Mouse (Mus musculus): ENCODE measurements around the gene Hdac9.

Gene Hdac9

DNA sequence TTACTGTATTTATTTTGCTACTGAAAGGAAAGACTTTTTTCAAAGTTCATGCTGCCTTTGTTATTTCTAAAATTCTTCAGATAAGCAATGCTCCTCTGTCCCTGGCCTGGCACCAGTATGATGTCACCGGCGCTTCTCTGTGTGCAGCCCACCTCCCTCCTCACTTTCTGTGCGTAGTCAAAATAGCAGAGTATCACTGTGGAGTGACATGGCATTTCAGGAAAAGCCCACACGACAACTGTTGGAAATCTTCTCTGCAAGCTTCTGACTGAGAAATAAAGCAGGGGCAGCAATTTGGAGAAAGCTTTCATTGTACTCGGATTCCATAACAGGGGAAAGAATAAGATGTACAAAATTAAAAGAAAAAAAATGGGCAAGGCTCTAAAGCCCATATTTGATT, 302.1 kb downstream of the Hdac9 start:
- DNase-seq (ENCODE audit: low read depth, low spot score): no peak

GRCm38 (mm10) chr12:34612511-34612910, 304.4 kb downstream of the Hdac9 start:
- no peak for DNase-seq (ENCODE audit: low read depth, low spot score)

GRCm38 (mm10) chr12:34604521-34604920, 312.4 kb downstream of the Hdac9 start:
- no peak for DNase-seq (ENCODE audit: low read depth, low spot score)

- no peak for DNase-seq (ENCODE audit: low read depth, low spot score)
Measured at GRCm38 (mm10) chr12:34594167-34594793, 322.6 kb downstream of the Hdac9 start.

GRCm38 (mm10) chr12:34587171-34587570, 329.7 kb downstream of the Hdac9 start:
- DNase-seq (ENCODE audit: low read depth, low spot score): no peak

GRCm38 (mm10) chr12:34582522-34582921, 334.4 kb downstream of the Hdac9 start:
- DNase-seq (ENCODE audit: low read depth, low spot score): no peak

DNA sequence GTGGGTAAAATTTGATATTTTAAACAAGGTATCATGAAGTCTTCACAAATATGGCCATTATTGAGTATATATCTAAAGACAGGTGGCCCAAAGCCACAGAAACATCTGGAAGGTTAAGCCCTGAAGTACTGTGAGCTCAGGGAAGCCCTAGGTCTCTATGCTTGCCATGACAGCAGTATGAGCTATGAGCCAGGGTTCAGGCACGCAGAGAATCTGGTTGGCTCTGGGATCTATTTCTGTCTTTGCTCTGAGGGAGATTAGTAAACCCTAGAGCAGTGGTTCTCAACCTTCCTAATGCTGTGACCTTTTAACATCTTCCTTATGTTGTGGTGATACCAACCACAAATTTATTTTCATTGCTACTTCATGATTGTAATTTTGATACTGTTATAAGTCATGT, 337.7 kb downstream of the Hdac9 start:
- DNase-seq (ENCODE audit: low read depth, low spot score): no peak

- DNase-seq (ENCODE audit: low read depth, low spot score): no peak
Measured at GRCm38 (mm10) chr12:34571069-34571468, 345.8 kb downstream of the Hdac9 start.

GRCm38 (mm10) chr12:34569472-34569871, 347.4 kb downstream of the Hdac9 start:
- no peak for DNase-seq (ENCODE audit: low read depth, low spot score)

DNA sequence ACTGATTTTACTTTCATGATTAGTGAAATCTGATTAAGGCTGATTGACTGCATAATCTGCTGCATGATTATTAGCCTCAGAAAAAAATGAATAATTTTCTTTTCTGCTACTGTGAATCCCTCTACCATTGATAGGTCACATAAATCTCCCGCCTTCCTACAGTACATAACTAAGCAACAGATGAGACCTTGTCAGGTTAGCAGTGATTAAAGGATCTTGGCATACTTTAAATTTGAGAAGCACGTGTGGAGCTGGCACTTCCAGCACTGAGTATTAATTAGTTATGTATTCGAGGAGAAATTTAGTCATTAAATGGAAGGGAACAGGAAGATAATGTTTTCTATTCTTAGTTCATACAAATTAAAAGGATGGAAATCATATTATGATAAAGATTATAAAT, 347.8 kb downstream of the Hdac9 start:
- DNase-seq (ENCODE audit: low read depth, low spot score): no peak

DNA sequence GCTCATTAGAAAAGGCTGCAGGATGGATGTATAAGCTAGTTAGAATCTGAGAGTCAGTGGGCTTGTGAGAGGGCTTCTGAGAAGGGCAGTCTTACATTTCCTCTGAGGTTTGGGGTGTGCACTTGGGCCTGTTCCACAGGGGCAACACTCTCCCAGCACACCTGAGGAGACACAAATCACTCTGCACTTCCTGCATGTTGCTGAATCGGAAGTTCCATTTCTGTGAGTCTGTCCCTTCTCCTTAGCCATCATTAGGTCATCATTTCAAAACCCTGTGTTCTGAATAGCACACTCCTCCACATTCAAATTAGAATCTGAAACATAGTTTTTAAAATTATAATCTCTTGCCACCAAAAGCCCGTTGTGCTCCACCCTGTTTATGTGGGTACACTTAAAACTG, 354.6 kb downstream of the Hdac9 start:
- DNase-seq (ENCODE audit: low read depth, low spot score): no peak

GRCm38 (mm10) chr12:34559001-34559400, 357.9 kb downstream of the Hdac9 start:
- DNase-seq (ENCODE audit: low read depth, low spot score): no peak

GRCm38 (mm10) chr12:34554803-34555202, 362.1 kb downstream of the Hdac9 start:
- no peak for DNase-seq (ENCODE audit: low read depth, low spot score)

GRCm38 (mm10) chr12:34550268-34550667, 366.6 kb downstream of the Hdac9 start:
- no peak for DNase-seq (ENCODE audit: low read depth, low spot score)

DNA sequence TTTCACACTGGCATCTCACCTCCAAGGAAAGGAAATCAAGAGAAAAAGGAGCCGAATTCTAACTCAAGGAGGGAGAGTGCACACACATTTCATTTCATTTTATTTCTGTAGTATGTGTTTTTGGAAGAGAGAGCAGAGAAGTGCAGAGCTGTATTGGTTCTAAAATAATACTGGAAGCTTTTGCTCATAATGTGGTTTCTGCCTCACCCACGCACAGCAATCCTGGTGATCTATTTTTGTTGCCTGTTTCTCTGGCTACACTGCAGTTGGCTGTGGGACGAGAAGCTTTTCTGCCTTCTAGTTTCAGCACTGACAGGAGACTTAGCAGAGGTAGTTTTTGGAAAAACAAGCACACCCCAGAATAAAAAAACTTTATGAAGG, 387.7 kb downstream of the Hdac9 start:
- no peak for DNase-seq (ENCODE audit: low read depth, low spot score)

DNA sequence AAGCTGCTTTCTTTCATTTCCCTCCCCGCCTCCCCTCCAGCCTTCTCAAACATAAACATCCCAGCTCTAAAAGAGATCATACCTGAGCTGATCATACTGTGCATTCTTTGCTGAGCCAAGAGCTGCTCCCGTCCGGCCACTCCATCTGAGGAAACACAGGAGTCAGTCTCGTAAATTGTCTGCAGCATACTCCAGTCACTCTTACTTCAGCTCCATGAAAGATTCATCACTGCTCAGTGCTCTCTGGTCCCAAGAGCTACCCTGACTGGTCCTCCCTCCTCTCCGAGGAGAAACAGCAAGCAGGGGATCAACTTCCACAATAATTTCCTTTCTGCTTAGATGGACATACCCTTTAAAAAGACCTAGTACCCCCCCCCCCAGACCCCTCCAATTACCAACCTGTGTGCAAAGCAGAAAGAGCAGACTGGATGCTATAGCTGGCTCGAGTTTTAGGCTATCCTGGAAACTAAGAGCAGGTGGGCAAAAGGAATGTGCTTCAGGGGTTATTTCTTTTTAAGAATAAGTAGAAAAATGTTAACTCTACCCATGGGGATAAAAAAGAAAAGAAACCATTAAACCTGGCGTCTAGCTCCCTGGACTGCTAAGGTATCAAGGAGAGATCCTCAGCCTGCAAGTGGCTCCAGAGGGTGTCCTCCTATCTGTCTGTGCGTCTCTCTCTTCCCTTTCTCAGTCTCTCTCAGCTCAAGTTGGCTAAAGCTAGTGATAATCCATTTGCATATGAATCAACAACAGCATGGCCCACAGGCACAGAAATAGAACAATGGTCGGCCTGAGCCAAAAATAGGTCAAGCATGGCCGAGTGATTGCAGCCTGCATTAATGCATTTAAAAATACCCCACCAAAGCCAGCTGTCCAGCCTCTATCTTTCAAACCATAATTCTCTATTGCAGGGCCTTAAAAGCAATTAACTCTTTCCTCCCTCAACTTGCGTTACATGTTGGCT, 388.4 kb downstream of the Hdac9 start:
- DNase-seq (ENCODE audit: low read depth, low spot score): no peak

- DNase-seq (ENCODE audit: low read depth, low spot score): no peak
Measured at GRCm38 (mm10) chr12:34527761-34528160, 389.1 kb downstream of the Hdac9 start.

DNA sequence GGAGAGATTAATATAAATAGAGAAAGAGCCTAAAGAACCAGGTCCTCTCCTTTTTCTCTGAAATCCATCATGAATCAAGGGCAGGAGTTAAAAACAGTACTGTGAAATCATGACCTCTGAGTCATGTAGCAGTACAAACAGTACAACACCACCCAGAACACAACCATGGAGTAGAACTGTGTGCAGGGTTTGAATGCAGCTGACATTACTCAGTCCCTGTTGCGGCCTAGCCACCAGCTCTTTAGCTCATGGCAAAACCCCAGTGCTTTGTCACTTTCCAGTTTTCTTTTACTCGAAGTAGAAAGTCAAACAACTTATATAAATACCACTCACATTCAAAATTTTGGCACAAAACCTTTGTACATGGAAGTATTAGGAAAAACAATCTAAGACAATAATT, 395.4 kb downstream of the Hdac9 start:
- no peak for DNase-seq (ENCODE audit: low read depth, low spot score)

DNA sequence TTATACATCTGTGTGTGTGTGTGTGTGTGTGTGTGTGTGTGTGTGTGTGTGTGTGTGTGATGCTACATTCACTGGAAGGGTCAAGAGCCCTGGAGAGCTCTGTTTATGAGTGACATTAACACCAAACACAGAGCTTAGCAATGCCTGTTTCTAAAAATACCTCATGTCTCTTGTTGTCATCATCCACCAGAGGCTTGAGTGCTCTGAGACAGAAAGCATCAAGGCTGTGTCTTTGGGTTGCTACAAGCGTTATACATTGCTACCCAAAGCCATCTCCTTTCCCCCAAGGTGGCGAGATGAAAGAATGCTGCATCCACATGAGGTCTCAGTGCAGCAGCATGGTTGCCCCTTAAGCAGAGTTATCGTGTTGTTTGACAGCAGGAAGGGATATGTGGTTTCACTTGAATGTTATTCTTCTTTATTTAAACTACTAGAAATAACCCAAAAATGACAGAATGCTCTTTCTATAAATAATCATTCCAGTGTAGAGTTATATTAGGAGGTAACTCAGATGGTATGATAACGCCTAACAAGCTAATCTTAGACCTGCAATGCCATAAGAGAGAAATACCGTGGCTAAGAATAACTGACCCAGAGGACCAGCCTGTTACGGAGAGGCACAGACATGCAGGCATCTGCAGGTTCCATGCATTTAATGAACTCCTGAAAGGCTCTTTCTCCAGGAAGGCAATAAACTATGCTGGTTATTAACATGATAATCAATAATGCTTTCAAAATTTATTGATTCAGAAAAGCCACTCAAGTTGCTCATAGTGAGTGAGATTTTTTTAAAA, 399.9 kb downstream of the Hdac9 start:
- no peak for DNase-seq (ENCODE audit: low read depth, low spot score)

DNA sequence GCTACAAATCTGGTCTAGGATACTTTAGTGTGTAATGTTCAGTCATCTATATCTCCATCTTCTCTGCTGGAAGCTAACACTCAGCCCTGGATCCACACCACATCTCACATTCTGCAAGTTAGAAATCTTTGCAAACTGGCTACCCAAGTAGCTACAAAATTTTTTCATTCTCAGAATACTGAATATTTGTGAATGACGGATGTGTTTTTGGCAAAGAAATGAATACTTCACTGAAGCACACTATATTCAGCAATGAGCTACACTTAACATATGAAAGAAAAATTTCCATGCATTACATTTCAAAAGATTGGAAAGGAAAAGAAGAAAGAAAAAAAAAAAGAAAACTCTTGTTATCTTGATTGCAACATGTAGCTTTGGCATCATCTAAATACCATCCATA, 410.6 kb downstream of the Hdac9 start:
- no peak for DNase-seq (ENCODE audit: low read depth, low spot score)

DNA sequence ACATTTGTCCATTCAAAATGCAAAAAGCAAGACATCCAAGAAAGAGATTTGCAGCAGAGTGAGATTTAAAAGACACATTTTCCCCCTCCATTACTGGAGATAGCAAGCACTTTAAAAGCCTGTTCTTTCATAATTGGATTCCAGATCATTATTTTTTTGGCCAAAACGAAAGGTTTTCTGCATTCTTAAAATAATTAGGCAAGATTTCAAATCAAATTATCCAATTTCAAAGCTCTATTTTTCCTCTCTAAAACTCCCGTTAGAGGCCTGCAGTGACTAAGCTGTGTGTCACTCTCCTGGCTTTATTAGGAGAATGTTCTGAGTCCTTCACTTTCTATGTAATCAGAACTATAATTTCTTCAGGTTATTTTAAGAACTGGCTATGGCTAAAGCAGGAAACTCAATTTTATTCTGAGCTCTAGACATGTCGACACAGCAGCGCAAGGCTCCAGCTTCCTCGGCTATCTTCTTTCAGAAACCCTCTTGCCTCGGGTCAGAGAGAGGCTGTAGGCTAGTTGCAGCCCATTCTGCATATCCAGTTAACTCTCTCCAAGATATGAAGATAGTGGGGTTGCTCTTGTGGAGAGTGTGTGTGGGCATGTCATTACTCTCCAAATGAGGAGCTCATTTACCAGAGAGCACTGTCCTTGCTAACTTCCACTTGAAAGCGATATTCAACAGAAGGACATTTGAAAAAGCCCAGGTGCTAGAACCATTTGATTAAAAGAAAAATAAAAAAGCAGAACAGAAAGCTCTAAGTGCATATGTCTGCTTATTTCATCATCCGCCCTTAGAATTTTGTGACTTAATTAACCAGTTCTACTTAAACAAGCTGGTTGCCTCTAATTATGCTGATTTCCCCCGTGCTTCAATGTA, 417.9 kb downstream of the Hdac9 start:
- DNase-seq (ENCODE audit: low read depth, low spot score): no peak

All from CD4-positive helper T cell, adult 2 months (primary cell).